Mouse (Mus musculus) heart, adult 11 months (tissue): ENCODE measurements around the gene Vps37b.
A peak's percentile ranks its signal among the peaks of the same experiment; 100 is the strongest.

Source experiments
- DNase-seq: peaks from one replicate; pipeline ENCODE4 v3.0.0; 2022

Vps37b gene

DNA sequence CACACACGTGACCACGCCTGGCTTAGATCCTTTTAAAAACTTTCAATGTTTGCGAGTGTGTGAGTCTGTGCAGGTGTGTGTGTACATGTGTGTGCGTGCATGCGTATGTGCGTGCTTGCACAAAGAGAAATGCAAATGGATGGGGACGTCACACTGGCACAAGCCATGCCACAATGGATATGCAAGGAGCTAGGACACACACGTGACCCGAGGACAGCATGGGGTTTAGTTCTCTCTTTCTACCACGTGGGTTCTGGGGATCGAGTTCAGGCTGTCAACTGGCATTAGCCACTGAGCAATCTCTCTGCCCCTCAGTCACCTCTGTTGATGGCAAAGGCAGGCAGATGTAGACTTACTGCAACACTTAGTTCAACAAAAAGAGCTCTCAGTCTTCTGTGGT lies 10.4 kb downstream of the Vps37b start:
- DNase-seq: peak; percentile 87

DNA sequence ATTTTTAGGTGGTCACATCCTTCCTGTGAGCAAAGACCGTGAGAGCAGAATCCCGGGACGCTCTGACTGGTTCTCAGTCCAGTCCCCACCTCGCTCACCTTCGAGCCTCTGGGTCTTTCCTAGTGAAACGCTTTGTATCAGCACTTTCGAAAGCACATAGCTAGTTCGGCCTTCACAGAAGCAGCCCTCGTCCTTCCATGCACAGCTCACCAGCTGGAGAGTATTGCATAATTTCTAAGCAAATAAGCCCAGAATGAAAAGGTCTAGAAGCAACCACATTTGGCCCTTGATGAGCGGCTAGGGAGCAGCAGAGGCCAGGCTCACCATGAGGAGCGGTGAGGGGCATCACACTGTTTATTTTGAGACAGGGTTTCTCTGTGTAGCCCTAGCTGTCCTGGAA lies 10.9 kb downstream of the Vps37b start:
- peak; percentile 93 for DNase-seq

DNA sequence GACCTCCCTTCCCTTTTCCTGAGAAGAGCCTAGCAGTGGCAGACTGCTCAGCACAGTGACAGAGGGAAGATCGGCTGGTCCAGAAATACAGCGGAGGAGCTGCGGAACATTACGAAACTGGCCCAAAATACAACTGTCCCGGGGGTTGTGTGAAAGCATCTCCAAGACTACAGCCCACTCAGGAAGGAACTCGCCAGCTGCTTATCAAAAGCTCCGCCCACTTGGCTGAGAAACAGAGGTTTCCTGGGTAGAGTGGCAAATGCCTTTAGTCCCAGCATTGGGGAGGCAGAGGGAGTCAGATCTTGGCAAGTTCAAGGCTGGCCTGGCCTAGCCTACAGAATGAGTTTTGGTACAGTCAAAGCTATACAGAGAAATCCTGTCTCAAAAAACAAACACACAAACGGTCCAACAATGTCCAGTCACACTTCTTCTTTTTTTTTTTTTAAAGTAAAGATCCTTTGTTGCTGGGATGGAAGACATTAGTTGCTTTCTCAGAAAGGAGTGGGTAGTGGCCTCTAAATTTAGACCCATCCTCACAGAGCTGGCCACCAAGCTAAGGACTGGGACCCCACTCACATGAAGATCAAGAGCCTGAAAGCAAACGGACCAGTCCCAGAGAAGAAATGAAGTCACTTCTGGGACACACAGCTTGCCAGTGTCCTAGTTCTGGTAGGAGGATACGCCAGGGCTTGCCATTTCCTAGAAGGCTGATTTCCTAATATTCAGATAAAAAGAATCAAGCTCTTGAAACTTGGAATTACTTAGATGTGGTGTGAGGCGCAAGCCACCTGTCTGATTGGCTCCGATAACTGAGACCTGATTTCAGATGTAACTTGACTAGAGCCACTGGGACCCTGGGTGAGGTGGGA lies 12.5 kb downstream of the Vps37b start:
- peak; percentile 99 for DNase-seq

DNA sequence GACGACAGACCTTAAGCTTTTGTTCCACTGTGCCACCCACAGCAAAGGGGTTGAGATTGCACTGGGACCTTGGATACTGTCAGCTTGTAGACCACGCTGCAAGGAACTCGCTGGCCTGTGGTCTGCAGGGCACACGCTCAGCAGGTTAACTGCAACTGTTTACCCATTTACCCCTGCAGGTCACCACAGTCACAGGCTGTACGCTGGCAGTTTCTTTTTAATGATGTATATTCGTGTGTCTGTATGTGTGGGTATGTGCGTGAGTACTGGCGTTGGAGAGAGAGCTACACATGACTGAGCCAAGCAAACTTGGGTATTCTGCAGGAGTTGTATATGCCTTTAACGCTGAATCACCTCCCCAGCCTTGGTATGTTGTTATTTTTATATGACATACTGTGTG lies 13.4 kb downstream of the Vps37b start:
- DNase-seq: peak; percentile 82

DNA sequence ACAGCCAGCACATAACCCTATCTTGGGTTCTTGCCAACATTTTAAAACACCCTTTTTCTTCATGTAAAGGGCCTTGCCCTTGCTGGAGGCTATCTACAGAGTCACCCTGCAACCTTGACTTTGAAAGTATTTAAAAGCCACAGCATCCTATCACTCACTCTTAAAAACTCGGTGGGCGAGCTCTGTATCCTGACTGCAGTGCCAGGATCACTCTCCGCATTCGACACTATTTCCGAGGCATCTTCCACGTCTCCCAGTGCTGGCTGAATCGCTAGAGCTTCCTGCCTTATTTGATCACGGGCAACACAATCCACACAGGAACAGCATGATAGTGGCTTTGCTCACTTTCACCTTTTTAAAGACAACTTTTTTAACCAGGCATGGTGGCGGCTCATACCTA lies 14.1 kb downstream of the Vps37b start:
- no peak for DNase-seq

DNA sequence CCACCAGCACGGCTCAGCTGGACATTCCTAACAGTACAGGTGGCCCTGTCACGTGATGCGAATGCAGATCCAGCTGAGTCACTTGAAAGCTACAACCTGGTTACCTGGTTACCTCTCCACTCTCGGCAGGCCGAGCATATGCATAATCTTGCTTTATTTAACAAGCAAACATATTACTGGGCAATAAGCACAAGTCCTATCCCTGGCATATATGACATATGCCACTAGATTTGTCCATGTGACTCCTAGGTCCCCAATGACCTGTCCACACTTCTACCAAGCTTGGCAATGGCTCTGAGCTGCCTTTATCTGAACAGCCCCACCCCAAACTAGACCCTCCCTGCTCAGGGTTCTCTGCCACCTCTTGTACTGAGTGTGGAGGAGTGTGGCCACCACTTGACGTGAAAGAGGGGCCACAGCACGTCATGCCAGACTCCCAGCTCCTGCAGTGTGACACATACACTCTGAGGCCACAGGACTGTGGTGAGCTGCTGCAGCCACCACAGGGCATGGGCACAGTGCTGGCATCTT lies 15.7 kb downstream of the Vps37b start:
- DNase-seq: peak; percentile 90

DNA sequence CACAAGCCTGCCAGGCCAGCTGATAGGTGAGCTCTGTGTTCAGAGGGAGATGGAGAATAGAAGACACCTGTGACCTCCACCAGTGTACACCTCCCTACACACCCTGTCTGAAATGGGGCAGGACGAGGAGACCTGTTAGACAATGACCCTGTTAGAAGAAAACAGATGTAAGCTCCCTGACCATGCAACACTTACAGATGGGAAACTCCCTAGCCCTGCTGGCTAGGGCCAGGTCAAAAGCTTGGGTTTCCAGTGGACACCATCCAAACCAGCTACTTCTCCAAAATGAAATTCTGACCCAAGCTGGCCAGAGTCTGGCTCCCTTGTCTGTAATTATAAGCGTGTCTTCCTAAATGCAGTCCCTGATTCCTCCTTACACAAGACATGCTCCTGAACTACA lies 16.3 kb downstream of the Vps37b start:
- peak; percentile 90 for DNase-seq

DNA sequence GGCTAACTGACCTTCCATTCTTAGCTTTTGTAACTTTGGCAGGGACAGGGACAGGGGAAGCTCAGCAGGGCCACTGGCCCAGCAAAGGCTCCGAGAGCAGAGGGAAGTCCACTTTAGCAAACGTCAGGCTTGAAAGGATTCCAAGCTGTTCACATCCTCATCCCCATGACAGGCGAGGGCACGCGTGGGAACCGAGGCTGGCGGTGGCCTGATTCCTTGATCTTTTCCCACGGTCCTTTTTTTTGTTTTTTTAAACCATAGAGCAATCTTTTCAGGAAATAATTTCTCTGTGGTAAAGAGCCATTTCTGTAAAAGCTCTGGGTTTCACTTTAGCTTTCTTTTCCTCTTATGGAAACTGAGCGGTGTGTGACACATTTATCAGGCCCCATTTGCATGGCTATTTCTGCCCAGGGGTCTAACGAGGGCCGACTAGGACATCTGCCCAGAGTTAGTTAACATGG lies 17.2 kb downstream of the Vps37b start:
- peak; percentile 98 for DNase-seq

DNA sequence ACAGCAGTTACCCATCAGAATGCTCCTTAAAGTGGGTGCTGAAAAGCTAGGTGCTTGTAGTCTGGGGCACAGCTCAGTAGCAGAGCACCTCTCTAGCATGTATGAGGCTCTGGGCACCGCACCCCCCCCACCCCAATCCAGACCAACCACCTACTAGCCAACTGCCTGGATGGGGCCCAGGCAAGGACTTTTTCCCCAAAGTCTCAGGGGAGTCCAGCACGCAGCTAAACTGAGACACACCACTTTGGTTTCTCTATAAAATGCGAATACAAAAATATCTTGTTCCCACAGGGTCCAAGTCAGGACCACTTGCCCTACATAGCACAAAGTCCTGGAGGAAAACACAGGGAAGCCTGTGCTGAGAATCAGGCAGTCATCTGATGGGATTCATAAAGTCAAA lies 17.9 kb downstream of the Vps37b start:
- DNase-seq: no peak

DNA sequence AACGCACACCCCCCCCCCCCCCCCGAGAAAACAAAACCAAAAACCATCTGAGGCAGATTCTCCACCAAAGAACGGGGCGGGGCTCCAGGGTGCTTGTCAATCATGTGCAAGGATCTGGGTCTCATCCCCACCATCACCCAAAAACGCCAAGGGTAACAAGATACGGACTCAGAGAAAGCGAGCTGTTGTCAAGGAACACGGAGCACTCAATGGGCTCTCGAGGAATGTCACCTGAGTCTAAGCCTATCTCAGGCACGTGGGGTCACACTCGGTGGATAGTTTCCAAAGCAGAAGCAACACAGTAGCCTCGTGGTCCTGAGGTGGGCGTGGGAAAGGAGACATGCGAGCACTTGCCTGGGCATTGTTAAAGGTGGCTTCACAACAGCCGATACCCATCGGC lies 18.3 kb downstream of the Vps37b start:
- DNase-seq: peak; percentile 89

DNA sequence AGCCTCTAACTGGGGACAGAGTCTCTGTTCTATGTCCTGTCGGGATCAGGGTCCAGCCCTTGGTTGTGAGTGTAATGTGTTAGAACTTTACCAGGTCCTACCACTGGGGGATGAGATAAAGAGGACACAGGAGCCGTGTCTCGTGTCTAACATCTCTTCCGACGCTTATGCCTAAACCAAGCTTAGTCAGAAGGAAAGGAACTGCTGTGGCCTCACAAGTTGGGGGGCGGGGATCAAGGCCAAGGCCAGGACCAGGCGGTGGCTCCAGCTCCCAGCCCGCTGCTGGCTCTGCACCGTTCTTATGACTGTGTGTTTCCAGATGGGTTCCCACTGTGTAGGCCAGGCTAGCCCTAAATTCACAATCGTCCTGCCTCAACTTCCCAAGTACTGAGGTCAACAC lies 19.2 kb downstream of the Vps37b start:
- DNase-seq: no peak

DNA sequence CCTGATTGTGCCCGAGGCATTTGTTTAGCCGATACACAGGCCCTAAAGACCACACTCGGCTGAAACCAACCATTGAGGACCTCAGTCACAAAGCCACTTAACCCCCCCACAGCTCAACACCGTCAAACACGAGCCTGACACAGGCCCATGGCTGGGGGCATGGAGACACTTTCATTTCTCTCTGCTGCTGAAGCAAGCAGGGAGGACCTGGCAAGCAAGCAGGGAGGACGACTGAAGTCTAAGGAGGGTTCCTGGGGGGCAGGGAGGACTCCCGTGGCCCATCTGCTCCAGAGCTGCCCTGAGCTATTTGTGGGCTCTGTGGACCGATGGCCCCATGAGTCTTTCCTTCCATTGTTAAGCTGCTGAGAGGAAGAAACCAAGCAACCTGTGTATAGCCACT lies 20.1 kb downstream of the Vps37b start:
- peak; percentile 95 for DNase-seq

DNA sequence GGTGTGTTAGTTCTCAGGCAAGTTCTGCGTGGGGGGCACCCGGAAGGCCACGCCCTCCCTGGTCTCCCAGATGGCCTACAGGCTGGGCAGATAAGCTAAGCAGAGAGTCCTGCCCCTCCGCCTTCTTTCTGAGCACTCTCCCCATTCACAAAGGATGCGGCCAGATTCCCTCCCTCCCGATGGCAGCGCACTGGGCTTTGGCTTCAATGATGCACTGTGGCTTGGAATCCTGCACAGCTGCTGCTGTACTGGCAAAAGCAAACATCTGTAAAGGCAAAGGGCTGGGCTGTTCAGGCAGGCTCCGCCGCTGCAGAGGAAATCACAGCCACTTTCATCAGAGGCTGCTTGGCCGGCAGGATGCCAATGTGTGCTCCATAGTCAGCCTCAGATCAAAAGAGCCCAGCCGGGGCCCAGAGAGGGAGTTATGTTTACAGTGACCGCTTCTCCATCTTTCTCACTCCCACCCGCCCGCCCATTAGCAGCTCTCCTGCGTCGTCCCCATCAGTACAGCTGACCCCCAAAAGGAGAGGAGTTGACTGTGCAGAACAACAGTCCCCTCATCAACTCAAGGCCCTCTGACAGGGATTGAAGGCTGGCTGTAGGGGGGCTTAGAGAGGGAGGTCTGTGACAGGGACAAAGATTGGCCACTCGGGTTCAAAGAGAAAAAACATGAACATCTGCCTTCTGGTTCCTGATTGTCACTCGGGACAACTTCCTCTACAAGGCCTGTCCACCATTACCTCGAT lies 21.0 kb downstream of the Vps37b start:
- peak; percentile 97 for DNase-seq

DNA sequence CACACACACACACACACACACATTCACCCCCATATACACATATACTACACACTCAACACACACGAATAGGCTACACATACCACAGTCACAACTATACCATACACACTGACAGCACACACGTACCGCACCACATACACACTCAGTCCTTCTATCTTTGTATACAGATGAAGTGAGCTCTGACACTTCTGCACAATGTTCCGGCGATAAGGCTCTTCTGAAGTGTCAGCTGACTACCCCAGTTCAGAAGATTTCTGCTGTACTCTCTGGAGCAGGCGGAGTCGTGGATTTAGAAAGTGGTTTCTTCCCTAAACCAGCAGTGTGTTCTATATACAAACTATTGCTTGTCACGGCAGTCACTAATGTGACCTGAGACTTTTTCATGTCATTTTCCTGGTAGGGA lies 22.0 kb downstream of the Vps37b start:
- no peak for DNase-seq

DNA sequence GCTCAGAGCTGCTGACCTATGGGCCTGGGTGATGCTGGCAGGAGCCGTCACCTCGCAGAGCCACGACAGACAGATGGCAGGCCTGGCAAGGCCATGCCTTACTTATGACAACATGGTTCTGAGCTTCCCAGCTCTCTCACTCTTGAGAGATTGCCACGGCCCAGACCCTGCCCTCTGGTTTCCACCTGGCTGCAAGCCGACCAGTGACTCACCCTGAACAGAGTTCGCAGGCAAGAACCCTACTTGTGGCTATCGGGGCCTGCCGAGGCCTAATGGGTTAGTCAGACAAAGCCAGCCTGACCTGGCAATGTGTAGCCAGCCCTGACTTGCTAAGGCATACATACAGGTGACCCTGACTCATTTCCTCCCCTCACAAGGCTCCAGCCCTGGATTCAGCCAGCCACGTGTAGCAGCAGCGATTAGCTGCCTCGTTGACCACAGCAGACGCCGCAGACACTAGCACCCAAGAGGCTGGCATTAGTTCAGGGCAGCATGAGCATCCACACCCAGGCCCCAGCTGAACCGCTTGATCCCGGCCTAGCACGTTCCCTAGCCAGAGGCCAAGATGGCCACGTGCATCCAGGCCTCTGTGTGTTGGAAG lies 25.1 kb downstream of the Vps37b start:
- peak; percentile 96 for DNase-seq

DNA sequence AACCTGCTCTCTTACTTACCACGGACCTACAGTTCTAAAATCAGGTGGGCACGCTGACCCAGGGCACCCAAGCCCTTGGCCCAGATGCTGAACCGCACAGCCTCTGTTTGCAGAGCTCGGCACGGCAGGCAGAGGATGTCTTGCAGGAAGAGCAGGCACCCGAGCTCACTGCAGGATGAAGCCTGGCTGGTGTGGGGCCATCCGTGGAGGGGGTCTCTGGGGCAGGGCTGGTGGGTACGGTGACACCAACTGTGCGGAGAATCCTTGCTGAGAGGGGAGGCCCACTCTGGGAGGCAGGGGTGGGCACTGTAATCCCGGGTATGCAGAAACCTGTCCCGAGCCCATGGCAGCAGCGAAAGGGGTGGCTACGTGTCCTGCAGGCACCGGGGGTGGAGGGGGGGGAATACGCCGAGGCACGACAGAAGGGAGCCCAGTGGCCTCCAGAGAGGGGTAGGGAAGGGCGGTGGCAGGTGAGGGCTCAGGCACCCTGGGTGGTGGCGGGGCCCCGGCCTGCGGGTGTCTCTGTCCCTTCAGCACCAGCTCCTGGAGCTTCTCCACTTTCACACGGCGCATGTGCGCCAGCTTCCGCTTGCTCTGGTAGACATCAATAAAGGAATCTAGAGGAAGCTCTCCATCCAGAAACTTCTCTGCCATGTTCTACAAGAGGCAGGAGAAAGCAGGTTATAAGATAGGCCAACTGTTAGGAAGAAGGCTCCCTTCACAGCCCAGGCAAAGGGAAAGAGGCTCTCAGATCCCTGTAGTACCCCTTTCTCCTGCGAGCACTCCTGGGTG lies 25.8 kb downstream of the Vps37b start:
- peak; percentile 93 for DNase-seq

DNA sequence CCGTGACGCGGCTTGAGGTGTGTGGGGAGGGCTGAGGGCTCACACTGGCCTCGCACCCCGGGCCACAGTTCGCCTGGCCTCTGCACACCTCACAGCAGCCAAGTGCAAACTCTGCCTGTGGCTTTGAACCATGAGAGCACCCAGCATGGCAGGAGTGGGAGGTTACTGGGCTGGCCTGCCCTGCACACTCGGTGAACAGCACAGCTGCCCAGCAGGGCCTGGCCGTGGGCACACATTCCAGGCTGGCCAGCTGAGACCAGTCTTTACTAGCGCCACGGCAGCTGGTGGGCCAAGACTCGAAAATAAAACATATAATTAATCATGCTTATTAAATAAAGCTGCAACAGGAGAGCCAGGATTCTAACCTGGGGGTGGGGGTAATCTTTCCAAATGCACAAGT lies 26.5 kb downstream of the Vps37b start:
- no peak for DNase-seq

DNA sequence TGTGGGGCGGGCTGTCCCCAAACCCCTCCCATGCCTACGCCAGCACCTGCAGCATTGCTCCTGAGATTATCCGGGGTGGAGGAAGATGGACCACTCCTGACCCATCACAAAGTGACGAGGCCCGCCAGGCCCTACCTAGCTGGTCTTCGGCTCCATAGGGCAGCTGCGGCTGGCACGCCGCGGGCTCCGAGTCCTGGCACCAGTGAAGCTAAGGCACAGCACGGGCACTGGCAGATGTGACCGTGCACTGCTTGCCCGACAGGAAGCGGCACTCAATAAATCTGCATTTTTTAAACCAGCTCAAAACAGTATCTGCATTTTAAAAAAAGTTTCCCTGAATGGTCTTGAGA lies 26.9 kb downstream of the Vps37b start:
- no peak for DNase-seq

DNA sequence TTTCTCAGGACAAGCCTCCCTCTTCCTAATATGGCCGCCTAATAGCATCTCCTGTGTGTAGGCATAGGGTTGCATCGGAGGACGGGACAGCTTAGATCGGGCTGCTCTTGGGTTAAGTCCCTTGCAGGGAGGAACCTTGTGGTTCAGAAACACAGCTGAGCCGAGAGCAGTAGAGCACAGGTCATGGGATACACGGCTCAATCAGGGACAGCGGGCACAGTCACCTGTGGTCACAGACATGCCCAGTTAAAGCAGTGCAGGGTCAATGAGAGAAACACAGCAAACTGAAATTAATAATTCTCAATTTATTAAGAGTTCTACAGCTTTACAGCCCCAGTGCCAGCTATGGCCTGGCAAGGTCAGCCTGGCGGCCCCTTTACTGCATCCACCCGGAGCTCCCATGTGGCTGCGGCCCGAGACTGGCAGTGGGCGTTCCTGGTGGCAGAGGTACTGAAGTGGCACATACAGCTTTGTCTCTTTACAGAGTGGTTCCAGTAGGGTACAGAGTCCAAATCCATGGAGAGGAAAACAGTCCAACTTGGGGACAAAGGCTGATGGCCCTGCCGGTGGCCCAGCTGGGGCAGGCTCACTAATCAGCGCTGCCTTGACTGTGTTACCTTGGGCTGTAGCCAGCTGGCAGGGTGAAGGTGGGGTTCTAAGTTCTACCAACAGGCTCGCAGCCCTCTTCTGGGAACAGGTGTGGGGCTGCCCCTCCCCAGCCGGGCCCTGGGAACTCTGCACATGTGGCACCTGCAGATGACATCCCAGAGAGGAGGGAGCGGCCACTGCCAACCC lies 27.5 kb downstream of the Vps37b start:
- DNase-seq: peak; percentile 92

DNA sequence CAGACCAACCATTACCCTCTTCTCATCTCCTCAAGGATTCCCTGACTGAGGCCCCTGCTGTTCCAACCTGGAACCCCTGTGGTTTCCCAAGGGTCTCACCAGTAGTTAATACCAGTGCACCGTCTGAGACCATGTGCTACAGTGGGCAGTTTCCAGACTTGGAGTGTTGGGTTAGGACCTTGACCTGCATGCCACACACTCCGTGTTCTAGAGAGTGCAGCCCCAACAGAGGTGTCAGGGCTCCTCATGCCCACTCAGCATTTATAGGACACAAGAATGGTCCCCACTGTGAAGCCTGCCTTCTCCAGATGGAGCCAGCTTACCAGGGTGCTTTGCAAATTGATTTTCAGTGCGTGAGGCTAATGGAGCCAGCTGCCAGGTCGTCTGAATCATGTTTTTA lies 28.7 kb downstream of the Vps37b start:
- no peak for DNase-seq

DNA sequence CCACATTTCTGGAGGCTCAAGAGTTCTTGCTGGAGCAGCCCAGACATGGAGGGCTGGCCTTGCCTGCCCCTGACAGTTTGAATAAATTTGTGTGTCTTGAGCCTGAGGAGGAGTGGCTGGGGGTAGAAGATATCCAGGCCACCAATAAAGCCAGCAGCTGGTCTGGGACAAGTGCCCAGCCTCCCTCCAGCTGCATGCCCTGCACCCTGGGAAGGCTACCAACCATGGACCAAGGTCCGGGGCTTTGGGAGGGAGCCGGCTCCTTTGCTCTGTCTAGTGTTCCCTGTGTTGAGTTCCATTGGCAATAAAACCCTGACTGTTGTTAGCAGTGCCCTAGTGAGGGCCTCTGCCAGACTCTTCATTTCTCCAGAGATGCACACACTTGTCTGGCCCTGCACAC lies 29.2 kb downstream of the Vps37b start:
- peak; percentile 96 for DNase-seq

DNA sequence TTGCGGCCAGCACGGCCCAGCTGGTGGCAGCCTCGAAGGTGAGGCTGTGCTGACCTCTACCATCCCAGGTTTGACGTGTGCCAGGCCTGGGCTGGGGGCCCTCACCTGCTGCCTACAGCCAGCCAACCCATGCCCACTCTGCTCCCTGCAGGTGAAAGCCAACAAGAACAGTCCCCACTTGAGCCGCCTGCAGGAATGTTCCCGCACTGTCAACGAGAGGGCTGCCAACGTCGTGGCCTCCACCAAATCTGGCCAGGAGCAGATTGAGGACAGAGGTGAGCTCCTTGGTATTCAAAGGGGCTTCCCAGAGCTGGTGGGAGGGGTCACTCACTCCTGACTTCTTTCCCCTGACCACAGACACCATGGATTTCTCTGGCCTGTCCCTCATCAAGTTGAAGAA lies 30.8 kb downstream of the Vps37b start:
- DNase-seq: peak; percentile 93
